In the genomic region with DNA sequence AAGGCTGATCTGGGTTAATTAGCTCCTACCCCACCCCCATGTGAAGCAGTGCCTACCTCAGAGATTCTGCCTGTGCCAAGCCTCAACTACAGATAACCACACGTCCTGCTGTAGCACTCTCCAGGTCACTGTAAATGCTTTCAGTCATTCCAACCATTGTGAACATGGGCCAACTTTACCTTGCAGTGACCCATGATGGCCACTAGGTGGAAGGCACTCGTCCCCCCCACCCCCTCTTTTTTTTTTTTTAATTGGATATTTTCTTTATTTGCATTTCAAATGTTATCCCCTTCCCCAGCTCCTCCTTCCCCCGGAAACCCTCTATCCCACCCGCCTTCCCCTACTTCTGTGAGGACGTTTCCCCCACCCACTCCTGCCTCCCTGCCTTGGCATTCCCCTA, we compare ENCODE assay signal across 9 mouse cellular contexts. TPM values are rescaled to one million over a fixed set of nuclear protein-coding genes. Genes with fewer than 3 reads are reported as not detected.
A peak's percentile ranks its signal among the peaks of the same experiment; 100 is the strongest.
DNase-seq lines count a peak whose midpoint lies in the region; ATAC-seq and TF ChIP-seq lines count a peak whose summit lies in the region.
"Had no signal": no experiment of that assay in that cellular context is flagged by ENCODE, and none has a peak within 500 bp of the region (broad histone marks: within the 10 kb centered on the region; RNA-seq: fewer than 3 reads in every experiment).

No protein-coding gene starts in this region.

- no peak overlapping the region for H3K27ac ChIP-seq in forebrain, postnatal 0 days (ENCODE audit: low read depth, low read length)
- H3K27ac ChIP-seq in forebrain, embryonic 11.5 days (ENCODE audit: low read depth, low read length), result no peak overlapping the region
- H3K27ac ChIP-seq: midbrain, embryonic 12.5 days had no signal

- no peaks in the 10 kb centered on the region for H3K27me3 ChIP-seq in forebrain, postnatal 0 days (ENCODE audit: insufficient read depth, low read length)
- H3K27me3 ChIP-seq in forebrain, embryonic 11.5 days (ENCODE audit: control insufficient read depth, insufficient read depth, low read length), result no peaks in the 10 kb centered on the region
- H3K27me3 ChIP-seq: midbrain, embryonic 12.5 days had no signal

- intact Hi-C loops in heart, postnatal 10 days (cut with DNase I), result loop anchor here (2.0 kb wide), 1 partner anchor 43 kb away; no protein-coding TSS in a partner anchor

- no peak overlapping the region for H3K9ac ChIP-seq in forebrain, postnatal 0 days
- H3K9ac ChIP-seq in forebrain, embryonic 11.5 days (ENCODE audit: low read length), result no peak overlapping the region
- H3K9ac ChIP-seq: midbrain, embryonic 12.5 days had no signal

- no peaks in the 10 kb centered on the region for H3K9me3 ChIP-seq in forebrain, postnatal 0 days (ENCODE audit: low read length)
- no peaks in the 10 kb centered on the region for H3K9me3 ChIP-seq in forebrain, embryonic 11.5 days (ENCODE audit: control insufficient read depth, low read length)
- H3K9me3 ChIP-seq: midbrain, embryonic 12.5 days had no signal

- TF ChIP-seq CTCF in forebrain, postnatal 0 days (IDR thresholded peaks at IDR 0.05; ENCODE audit: low read depth), result peak; percentile 74

- no peaks in the 10 kb centered on the region for H3K4me1 ChIP-seq in forebrain, postnatal 0 days (ENCODE audit: insufficient read depth)
- H3K4me1 ChIP-seq in forebrain, embryonic 11.5 days (replicated peaks; ENCODE audit: control insufficient read depth, insufficient read depth, low read length), result no peaks in the 10 kb centered on the region

- 7% methylated on average over 5 of the region's 5 CpGs for WGBS in forebrain, postnatal 0 days
- WGBS in forebrain, embryonic 11.5 days, result 14% methylated on average over 5 of the region's 5 CpGs

- peaks cover 24% of the 10 kb centered on the region for H3K36me3 ChIP-seq in forebrain, postnatal 0 days (ENCODE audit: insufficient read depth)
- H3K36me3 ChIP-seq in forebrain, embryonic 11.5 days (ENCODE audit: control insufficient read depth, insufficient read depth, low read length), result no peaks in the 10 kb centered on the region; the same call in 1 of the 2 replicates

- no peak overlapping the region for H3K4me3 ChIP-seq in forebrain, postnatal 0 days (ENCODE audit: low read depth, low read length)
- no peak overlapping the region for H3K4me3 ChIP-seq in forebrain, embryonic 11.5 days (ENCODE audit: low read depth, low read length)
- H3K4me3 ChIP-seq: midbrain, embryonic 12.5 days had no signal

- ATAC-seq in forebrain, postnatal 0 days, result no peak; the same call in none of the 2 replicates
- no peak for ATAC-seq in forebrain, embryonic 11.5 days (replicated peaks; ENCODE audit: low FRiP score)

- peak; percentile 42 for DNase-seq in forebrain, postnatal 0 days
- no peak for DNase-seq in forebrain, embryonic 11.5 days (ENCODE audit: low spot score)
- peak; percentile 6 to 10 for DNase-seq in spleen, postnatal 36 days (ENCODE audit: low spot score in 2 of 2)
- DNase-seq in spleen, postnatal 10 days (ENCODE audit: low spot score in 2 of 2), result no peak
- peak; percentile 24 to 53 for DNase-seq in heart, postnatal 10 days
- DNase-seq in retina, postnatal 1 day, result peak; percentile 59
- DNase-seq in urinary bladder, postnatal 36 days (ENCODE audit: low spot score in 2 of 2), result no peak
- no peak for DNase-seq in right cerebral cortex, postnatal 10 days (ENCODE audit: low spot score in 2 of 2)

- no peak overlapping the region for H3K4me2 ChIP-seq in forebrain, postnatal 0 days (ENCODE audit: low read depth)
- H3K4me2 ChIP-seq in forebrain, embryonic 11.5 days (ENCODE audit: low read depth, low read length, severe bottlenecking), result no peak overlapping the region
- H3K4me2 ChIP-seq: midbrain, embryonic 12.5 days had no signal

RNA-seq across cellular contexts. Expression of a gene that starts 2.0 kb away (rescaled TPM):
- total RNA-seq in forebrain, postnatal 0 days (2014; rRNA removed), result not detected in 2 replicates
- not detected in 2 replicates for polyA plus RNA-seq in forebrain, postnatal 0 days (2015; fragmentation: Nextera tagmentation; extraction: Ambion mirVana)
- not detected in 2 replicates for polyA plus RNA-seq in forebrain, embryonic 11.5 days (2014; fragmentation: Nextera tagmentation; extraction: Ambion mirVana)
- total RNA-seq in heart, postnatal 10 days (2021), result not detected
- polyA plus RNA-seq: midbrain, embryonic 12.5 days had no signal

RNA-seq across cellular contexts. Expression of a gene that starts 17.1 kb away (rescaled TPM):
- 0.08 and 0.19 TPM in 2 replicates for total RNA-seq in forebrain, postnatal 0 days (2014; rRNA removed)
- 0.33 and 0.40 TPM in 2 replicates for polyA plus RNA-seq in forebrain, postnatal 0 days (2015; fragmentation: Nextera tagmentation; extraction: Ambion mirVana)
- polyA plus RNA-seq in forebrain, embryonic 11.5 days (2014; fragmentation: Nextera tagmentation; extraction: Ambion mirVana), result 0.23 and 0.27 TPM in 2 replicates
- under 1 TPM; 0.30 to 0.53 TPM for total RNA-seq in heart, postnatal 10 days (2021)

RNA-seq across cellular contexts. Expression of a gene that starts 30.3 kb away (rescaled TPM):
- 24.8 and 32.8 TPM in 2 replicates for total RNA-seq in forebrain, postnatal 0 days (2014; rRNA removed)
- polyA plus RNA-seq in forebrain, postnatal 0 days (2015; fragmentation: Nextera tagmentation; extraction: Ambion mirVana), result 14.4 and 20.5 TPM in 2 replicates
- 26.0 and 28.0 TPM in 2 replicates for polyA plus RNA-seq in forebrain, embryonic 11.5 days (2014; fragmentation: Nextera tagmentation; extraction: Ambion mirVana)
- total RNA-seq in heart, postnatal 10 days (2021), result 10 to 100 TPM; 16.5 to 19.8 TPM

RNA-seq across cellular contexts. Expression of a gene that starts 35.3 kb away (rescaled TPM):
- total RNA-seq in forebrain, postnatal 0 days (2014; rRNA removed), result 12.6 and 13.2 TPM in 2 replicates
- polyA plus RNA-seq in forebrain, postnatal 0 days (2015; fragmentation: Nextera tagmentation; extraction: Ambion mirVana), result 12.2 and 13.3 TPM in 2 replicates
- 24.3 and 26.7 TPM in 2 replicates for polyA plus RNA-seq in forebrain, embryonic 11.5 days (2014; fragmentation: Nextera tagmentation; extraction: Ambion mirVana)
- 10 to 100 TPM; 22.4 to 22.6 TPM for total RNA-seq in heart, postnatal 10 days (2021)

Comparison
In these comparisons a context has a peak if more than half of its experiments do, and no peak if none do; other contexts are left out.
1. DNase-seq: peak in forebrain, postnatal 0 days (single experiment), spleen, postnatal 36 days (2 of 2), heart, postnatal 10 days (2 of 2) and retina, postnatal 1 day (single experiment); none in forebrain, embryonic 11.5 days (single experiment), spleen, postnatal 10 days (0 of 2), urinary bladder, postnatal 36 days (0 of 2) and right cerebral cortex, postnatal 10 days (0 of 2).